Mouse (Mus musculus) cerebellum, adult 2 months (tissue): ENCODE results near the gene Hist1h1a. TPM values are rescaled to one million over a fixed set of nuclear protein-coding genes. Genes with fewer than 3 reads are reported as not detected.
"Not testable (repeated sequence)": the region's sequence is repeated elsewhere in the genome, so short reads cannot be mapped to it uniquely, and the experiment has no call there.

Experiments used
- DNase-seq, 2 experiments: peaks; one replicate each; pipeline ENCODE4 v3.0.0; 2021
- H3K27ac ChIP-seq: fragments of 200-500 bp; 2 replicates; pipeline ENCODE4 v1.5.1; 2012; ENCODE audit warnings: low read length, control low read depth, inconsistent platforms; ENCODE audit not compliant: insufficient read depth
- H3K27me3 ChIP-seq: fragments of 200-500 bp; 2 replicates; pipeline ENCODE4 v1.6.1; 2012; ENCODE audit warnings: inconsistent platforms, mild to moderate bottlenecking, low read length, moderate library complexity; ENCODE audit not compliant: control insufficient read depth, insufficient read depth
- H3K4me1 ChIP-seq: fragments of 200-500 bp; 2 replicates; pipeline ENCODE4 v1.6.1; 2011; ENCODE audit warnings: low read length; ENCODE audit not compliant: control insufficient read depth, insufficient read depth
- H3K4me3 ChIP-seq: fragments of 200-500 bp; replicated peaks from 2 replicates; pipeline ENCODE3; 2011; ENCODE audit warnings: mild to moderate bottlenecking, low read depth, low read length, control low read depth; ENCODE audit not compliant: insufficient read depth
- CTCF ChIP-seq: fragments of 200-500 bp; IDR thresholded peaks from 2 replicates; pipeline ENCODE4 v1.5.1; 2011; ENCODE audit warnings: low read depth, mild to moderate bottlenecking, control low read depth, low read length, moderate library complexity, borderline replicate concordance; ENCODE audit not compliant: insufficient read depth
- POLR2A ChIP-seq: fragments of 200-500 bp; IDR thresholded peaks from 2 replicates; pipeline ENCODE4 v1.6.1; 2011; ENCODE audit warnings: low read length, control low read depth, borderline replicate concordance; ENCODE audit not compliant: insufficient read depth
- WGBS: fragments of 180-500 bp; shearing (Covaris S2); methylation state at CpG from one replicate; pipeline ENCODE4 v1.1.7; 2018; 5-methylcytosine and 5-hydroxymethylcytosine counted together
- polyA plus RNA-seq: library from polyadenylated mRNA; depleted of rRNA; stranded (reverse); fragments of >200 nt; gene quantifications from 2 replicates; pipeline ENCODE4 v1.2.3, GENCODE M21; 2012

Hist1h1a gene
- polyA plus RNA-seq, 1 experiment: not detected

DNA sequence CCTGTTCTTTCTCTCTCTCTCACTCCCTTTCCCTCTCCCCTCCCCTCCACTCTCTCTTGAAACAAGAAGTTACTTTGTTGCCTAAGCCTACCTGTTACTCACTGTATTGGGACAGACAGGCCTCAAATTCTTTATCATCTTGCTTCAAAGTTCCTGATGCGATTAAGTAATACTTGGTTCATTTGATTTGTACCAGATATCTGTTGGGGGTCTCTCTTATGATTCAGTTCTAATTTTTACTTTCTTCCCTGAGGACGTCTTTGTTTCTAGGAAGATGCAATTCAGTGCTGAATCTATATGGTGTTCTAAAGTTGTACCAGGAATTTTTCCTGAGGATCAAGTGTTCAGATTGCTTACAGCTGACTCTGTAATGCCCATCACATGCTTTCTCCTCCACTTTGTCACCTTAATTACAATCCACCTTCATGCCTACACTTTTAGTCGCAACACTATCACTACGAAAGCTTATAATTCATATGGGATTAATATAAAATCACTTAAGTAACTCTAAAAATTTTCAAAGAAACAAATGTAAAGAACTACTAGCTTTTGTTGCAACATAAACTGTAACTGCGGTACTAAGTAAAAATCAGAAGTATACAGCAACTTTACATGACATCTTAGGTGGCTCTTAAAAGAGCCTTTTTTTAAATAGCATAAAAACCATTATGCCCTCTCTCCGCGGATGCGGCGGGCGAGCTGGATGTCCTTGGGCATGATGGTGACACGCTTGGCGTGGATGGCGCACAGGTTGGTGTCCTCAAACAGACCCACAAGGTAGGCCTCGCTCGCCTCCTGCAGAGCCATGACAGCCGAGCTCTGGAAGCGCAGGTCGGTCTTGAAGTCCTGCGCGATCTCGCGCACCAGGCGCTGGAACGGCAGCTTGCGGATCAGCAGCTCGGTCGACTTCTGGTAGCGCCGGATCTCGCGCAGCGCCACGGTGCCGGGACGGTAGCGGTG lies 18.8 kb upstream of the Hist1h1a start:
- Histone ChIP-seq H3K27ac (no peak overlapping the region), H3K4me3 (no peak overlapping the region), H3K27me3 (no peaks in the 10 kb centered on the region), H3K4me1 (no peaks in the 10 kb centered on the region)
- TF ChIP-seq POLR2A: no peak
- no peak for TF ChIP-seq CTCF
- 5% methylated on average over 22 of the region's 36 CpGs for WGBS
- no peak for DNase-seq

DNA sequence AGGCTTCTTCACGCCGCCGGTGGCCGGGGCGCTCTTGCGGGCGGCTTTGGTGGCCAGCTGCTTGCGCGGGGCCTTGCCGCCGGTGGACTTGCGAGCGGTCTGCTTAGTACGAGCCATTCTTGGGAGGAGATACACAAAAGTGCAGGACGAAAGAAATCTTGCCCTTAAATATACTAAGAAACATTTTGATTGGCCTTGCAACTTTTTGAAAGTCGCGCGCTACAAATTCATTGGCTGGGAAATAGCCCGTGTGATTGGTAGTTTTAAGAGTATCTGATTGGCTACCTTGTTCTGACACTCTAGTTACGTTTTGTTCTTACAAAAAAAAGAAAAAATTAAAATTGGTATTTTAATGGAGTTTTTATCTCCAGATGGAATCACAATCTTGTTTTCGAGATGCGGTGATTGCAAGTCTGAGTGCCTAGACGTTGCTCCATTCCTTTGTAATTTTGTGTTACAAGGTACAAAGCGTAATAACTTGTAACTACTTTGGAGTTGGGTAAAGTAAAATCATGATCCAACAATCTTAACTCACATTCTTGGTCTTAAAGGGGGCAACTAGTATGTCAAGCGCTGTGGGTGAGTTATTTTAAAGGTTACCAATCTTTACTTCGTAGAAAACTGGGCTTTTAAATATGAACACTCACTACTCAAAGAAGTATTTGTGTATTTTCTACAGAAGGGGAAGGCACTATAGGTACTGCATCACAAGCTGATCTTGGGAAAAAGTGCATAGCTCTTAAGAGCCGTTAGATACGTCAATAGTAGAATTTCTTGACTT lies 17.9 kb upstream of the Hist1h1a start, which contains the start of gene Hist1h3c:
Gene Hist1h3c, minus strand, starts transcription at position 222 of the 781 bp plus-strand sequence.
- H3K4me1 ChIP-seq: no peaks in the 10 kb centered on the region
- H3K4me3 ChIP-seq: peak within 1 kb of the TSS; percentile 58
- H3K27ac ChIP-seq: peak within 1 kb of the TSS; percentile 86
- TF ChIP-seq POLR2A (no peak), CTCF (no peak)
- DNase-seq: peak; percentile 82
- 1% methylated on average over 28 of the region's 28 CpGs for WGBS
- H3K27me3 ChIP-seq: no peaks in the 10 kb centered on the region

DNA sequence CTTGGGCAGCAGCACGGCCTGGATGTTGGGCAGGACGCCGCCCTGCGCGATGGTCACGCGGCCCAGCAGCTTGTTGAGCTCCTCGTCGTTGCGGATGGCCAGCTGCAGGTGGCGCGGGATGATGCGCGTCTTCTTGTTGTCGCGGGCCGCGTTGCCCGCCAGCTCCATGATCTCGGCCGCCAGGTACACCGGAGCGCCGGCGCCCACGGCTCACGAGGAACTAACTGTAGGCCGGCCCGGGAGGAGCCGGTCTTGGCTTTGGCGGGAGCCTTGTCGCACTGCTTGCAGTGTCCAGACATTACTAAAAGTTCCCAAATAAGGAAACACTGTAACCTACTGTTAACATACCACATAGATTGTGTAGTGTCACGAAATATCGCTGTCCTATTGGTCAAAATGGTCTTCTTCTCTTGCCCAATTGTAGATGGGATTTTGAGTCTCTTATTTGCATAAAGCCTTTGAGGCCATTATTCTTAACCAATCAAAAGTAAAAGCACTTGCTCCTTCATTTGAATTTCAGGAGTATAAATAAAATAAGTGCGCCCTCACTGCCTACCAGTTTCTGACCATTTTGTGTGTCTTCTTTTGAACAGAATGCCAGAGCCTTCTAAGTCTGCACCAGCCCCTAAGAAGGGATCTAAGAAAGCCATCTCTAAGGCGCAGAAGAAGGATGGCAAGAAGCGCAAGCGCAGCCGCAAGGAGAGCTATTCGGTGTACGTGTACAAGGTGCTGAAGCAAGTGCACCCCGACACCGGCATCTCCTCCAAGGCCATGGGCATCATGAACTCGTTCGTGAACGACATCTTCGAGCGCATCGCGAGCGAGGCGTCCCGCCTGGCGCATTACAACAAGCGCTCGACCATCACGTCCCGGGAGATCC lies 17.0 kb upstream of the Hist1h1a start, which contains the start of gene Hist1h2bb:
Gene Hist1h2bb, plus strand, starts transcription at position 534 of the 880 bp plus-strand sequence.
- not testable (repeated sequence) for H3K4me1 ChIP-seq, H3K27me3 ChIP-seq
- WGBS: under 1% methylated on average over 48 of the region's 58 CpGs
- Histone ChIP-seq H3K27ac (peak within 1 kb of the TSS; percentile 86), H3K4me3 (peak within 1 kb of the TSS; percentile 58)
- DNase-seq: peak; percentile 84 to 93
- TF ChIP-seq POLR2A: peak; percentile 38; the same call in 1 of the 2 replicates

DNA sequence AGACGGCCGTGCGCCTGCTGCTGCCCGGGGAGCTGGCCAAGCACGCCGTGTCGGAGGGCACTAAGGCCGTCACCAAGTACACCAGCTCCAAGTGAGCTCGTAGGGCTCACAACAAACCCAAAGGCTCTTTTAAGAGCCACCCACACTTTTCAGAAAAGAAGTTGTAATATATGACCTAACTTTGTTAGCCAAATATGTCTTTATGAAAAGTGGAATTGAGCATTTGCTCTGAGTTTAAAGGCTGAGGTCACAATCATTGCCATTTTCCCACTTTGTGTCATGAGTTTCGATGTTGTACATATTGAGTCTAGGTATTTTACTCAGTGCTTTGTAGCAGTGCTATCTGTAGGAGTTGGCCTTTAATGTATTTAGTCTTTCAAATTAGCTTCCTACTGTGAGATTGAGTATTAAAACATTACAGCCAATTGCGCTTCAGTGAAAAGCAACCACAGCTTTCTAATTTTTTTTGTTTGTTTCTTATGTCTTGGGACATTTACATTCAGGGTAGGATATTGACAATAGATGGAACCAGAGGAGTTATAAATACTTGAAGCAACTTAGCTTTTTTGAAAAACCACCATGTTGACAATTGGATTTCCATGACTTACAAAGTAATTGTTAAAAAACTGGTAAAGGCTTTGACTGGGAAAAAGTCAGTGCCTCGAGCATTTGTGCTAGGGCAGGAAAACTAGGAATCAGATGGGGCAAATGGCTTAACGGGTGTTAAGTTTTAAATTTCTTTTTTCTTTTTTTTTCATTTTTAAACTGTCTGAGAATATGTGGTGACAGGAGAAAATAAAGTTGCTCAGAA lies 16.2 kb upstream of the Hist1h1a start:
- no peak for TF ChIP-seq CTCF
- no peak for TF ChIP-seq POLR2A
- no peaks in the 10 kb centered on the region for H3K27me3 ChIP-seq
- peak overlapping the region; percentile 19 for H3K4me3 ChIP-seq
- H3K4me1 ChIP-seq: no peaks in the 10 kb centered on the region
- 5% methylated on average over 13 of the region's 13 CpGs for WGBS
- DNase-seq: no peak
- peak overlapping the region; percentile 73 for H3K27ac ChIP-seq

DNA sequence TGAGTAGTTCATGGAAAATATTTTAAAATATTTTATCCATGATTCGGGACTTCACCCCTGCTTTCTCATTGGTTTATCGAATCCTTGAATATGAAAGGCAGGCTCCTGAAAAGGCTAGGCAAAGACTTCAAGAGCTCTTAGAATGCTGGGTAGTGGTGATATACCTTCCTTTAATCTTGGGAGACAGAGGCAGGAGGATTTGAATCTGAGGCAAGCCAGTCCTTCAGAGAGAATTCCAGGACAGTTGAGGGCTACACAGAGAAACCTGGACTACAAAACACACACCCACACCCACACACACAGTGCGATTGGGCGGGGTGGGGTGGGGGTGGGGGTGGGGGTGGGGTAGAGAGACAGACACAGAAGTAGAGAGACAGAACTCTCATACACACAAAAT lies 15.6 kb upstream of the Hist1h1a start:
- H3K27ac ChIP-seq: no peak overlapping the region

DNA sequence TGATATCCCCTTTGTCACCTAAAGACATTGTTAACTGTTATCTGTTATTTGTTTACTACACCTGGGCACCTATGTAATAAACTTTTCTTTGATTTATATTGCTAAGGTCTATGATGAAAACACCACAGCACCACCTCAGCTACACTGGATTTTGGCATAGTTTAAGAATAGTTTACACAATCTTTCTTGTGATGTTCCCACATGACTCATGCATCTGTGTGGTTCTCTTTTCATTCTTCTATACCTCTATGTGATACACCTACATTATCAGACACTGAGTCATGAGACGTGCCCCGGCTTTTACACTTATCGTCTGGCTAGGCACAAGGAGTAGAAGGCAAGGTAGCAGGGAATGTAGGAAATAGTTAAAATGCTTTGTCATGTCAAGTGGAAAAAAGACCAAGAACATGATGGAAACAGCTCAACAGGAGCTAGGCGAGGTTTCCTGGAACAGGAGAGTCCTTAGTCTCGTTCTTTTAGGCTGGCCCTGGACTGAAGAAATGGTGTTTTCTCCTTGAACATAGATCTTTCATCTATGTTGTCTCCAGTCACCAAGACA lies 13.8 kb upstream of the Hist1h1a start:
- WGBS: 95% methylated on average over 5 of the region's 5 CpGs
- Histone ChIP-seq H3K4me1 (no peaks in the 10 kb centered on the region), H3K4me3 (no peak overlapping the region), H3K27ac (no peak overlapping the region), H3K27me3 (no peaks in the 10 kb centered on the region)
- DNase-seq: no peak
- TF ChIP-seq CTCF (no peak), POLR2A (no peak)

More for the DNA sequence above, 15.6 kb upstream of the Hist1h1a start:
- Histone ChIP-seq H3K4me3 (no peak overlapping the region), H3K27me3 (no peaks in the 10 kb centered on the region), H3K4me1 (no peaks in the 10 kb centered on the region)
- no peak for DNase-seq
- WGBS: 5% methylated on average over 4 of the region's 4 CpGs
- no peak for TF ChIP-seq CTCF
- TF ChIP-seq POLR2A: no peak

DNA sequence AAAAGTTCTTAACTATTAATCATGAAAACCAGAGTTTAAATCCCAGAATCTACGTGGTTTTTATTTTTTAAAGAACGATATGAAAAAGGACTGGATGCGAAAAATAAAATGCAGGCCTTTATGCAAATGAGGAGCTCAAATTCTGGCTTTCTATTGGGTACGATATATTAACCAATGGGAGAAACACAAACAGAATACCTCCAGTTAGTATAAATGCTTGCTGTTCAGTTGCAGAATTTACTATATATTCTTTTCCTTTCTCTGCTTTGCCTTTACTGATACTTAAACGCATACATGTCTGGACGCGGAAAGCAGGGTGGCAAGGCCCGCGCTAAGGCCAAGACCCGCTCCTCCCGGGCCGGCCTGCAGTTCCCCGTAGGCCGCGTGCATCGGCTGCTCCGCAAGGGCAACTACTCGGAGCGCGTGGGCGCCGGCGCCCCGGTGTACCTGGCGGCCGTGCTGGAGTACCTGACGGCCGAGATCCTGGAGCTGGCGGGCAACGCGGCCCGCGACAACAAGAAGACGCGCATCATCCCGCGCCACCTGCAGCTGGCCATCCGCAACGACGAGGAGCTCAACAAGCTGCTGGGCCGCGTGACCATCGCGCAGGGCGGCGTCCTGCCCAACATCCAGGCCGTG lies 12.5 kb upstream of the Hist1h1a start, which contains the start of gene Hist1h2ab:
Gene Hist1h2ab, plus strand, starts transcription at position 288 of the 639 bp plus-strand sequence.
- peak within 1 kb of the TSS; percentile 60 for H3K4me3 ChIP-seq
- WGBS: 4% methylated on average over 34 of the region's 47 CpGs
- H3K27ac ChIP-seq: peak within 1 kb of the TSS; percentile 23; the same call in 1 of the 2 replicates
- DNase-seq: peak; percentile 63 to 75
- H3K27me3 ChIP-seq, H3K4me1 ChIP-seq: not testable (repeated sequence)
